13 mouse cellular contexts compared by ENCODE assay signal in genomic region chr13:108129070-108129469, GRCm38 (mm10). TPM values are rescaled to one million over a fixed set of nuclear protein-coding genes. Genes with fewer than 3 reads are reported as not detected.
DNase-seq lines count a peak whose midpoint lies in the region; ATAC-seq and TF ChIP-seq lines count a peak whose summit lies in the region.
"Had no signal": no experiment of that assay in that cellular context is flagged by ENCODE, and none has a peak within 500 bp of the region (broad histone marks: within the 10 kb centered on the region; RNA-seq: fewer than 3 reads in every experiment).

No protein-coding gene starts in this region.

- H3K4me2 ChIP-seq in lung, postnatal 0 days (replicated peaks; ENCODE audit: low read depth, low read length), result no peak overlapping the region
- H3K4me2 ChIP-seq: embryonic facial prominence, embryonic 15.5 days had no signal

- no peak overlapping the region for H3K9ac ChIP-seq in lung, postnatal 0 days (replicated peaks; ENCODE audit: low read depth)
- H3K9ac ChIP-seq: embryonic facial prominence, embryonic 15.5 days had no signal

- no peaks in the 10 kb centered on the region for H3K4me1 ChIP-seq in lung, postnatal 0 days (ENCODE audit: insufficient read depth, low read depth, low read length)
- H3K4me1 ChIP-seq: embryonic facial prominence, embryonic 15.5 days had no signal

- intact Hi-C loops in gastrocnemius, adult 2 months (cut with DNase I), result no loop called here
- intact Hi-C loops in gastrocnemius, postnatal 36 days (cut with DNase I), result no loop called here

- no peak for ATAC-seq in lung, postnatal 0 days

- TF ChIP-seq CTCF in gastrocnemius, adult 2 months (IDR thresholded peaks at IDR 0.05), result peak; percentile 19; the same call in 1 of the 2 replicates
- TF ChIP-seq CTCF in lung, postnatal 0 days (IDR thresholded peaks at IDR 0.05), result no peak
- no peak for TF ChIP-seq CTCF in brain, embryonic 14.5 days (IDR thresholded peaks at IDR 0.05; ENCODE audit: borderline replicate concordance, extremely low read depth, insufficient read depth, insufficient read length)

- H3K27ac ChIP-seq in gastrocnemius, adult 2 months, result no peak overlapping the region
- H3K27ac ChIP-seq in lung, postnatal 0 days (ENCODE audit: low read length), result no peak overlapping the region
- H3K27ac ChIP-seq: embryonic facial prominence, embryonic 15.5 days had no signal

- H3K4me3 ChIP-seq in gastrocnemius, adult 2 months, result peak overlapping the region; percentile 40
- H3K4me3 ChIP-seq in lung, postnatal 0 days (ENCODE audit: low read depth, low read length), result no peak overlapping the region
- H3K4me3 ChIP-seq: embryonic facial prominence, embryonic 15.5 days had no signal

- no peak for DNase-seq in gastrocnemius, adult 2 months
- DNase-seq in gastrocnemius, postnatal 36 days, result no peak
- DNase-seq in lung, postnatal 0 days (ENCODE audit: low spot score), result peak; percentile 52
- no peak for DNase-seq in lung, adult 18-20 months
- peak; percentile 33 for DNase-seq in brain, embryonic 14.5 days (ENCODE audit: low read depth)
- peak; percentile 33 for DNase-seq in retina, postnatal 1 day
- no peak for DNase-seq in kidney, adult 8-10 months
- no peak for DNase-seq in frontal cortex, postnatal 10 days (ENCODE audit: low spot score in 2 of 2)
- DNase-seq: adrenal gland, adult 8-10 months; cerebellum, adult 18-20 months; kidney, postnatal 14 days; lung, postnatal 14 days had no signal

- no peaks in the 10 kb centered on the region for H3K27me3 ChIP-seq in lung, postnatal 0 days (replicated peaks; ENCODE audit: insufficient read depth, low read length)
- H3K27me3 ChIP-seq: embryonic facial prominence, embryonic 15.5 days had no signal

- H3K36me3 ChIP-seq in lung, postnatal 0 days (ENCODE audit: insufficient read depth, low read length), result no peaks in the 10 kb centered on the region
- H3K36me3 ChIP-seq: embryonic facial prominence, embryonic 15.5 days had no signal

- TF ChIP-seq POLR2A in brain, embryonic 14.5 days (IDR thresholded peaks at IDR 0.05; ENCODE audit: borderline replicate concordance, extremely low read depth, insufficient read depth, insufficient read length, poor library complexity, severe bottlenecking), result no peak

- WGBS in lung, postnatal 0 days, result 45% methylated on average over 7 of the region's 7 CpGs

- TF ChIP-seq EP300 in lung, postnatal 0 days (IDR thresholded peaks at IDR 0.05), result no peak

- no peaks in the 10 kb centered on the region for H3K9me3 ChIP-seq in lung, postnatal 0 days (ENCODE audit: low read length)
- H3K9me3 ChIP-seq: embryonic facial prominence, embryonic 15.5 days had no signal

RNA-seq across cellular contexts. Expression of gene Ndufaf2, which starts 29.4 kb away (rescaled TPM):
- total RNA-seq in gastrocnemius, adult 2 months (2021), result 10 to 100 TPM; 13.4 to 20.2 TPM
- total RNA-seq in gastrocnemius, postnatal 36 days (2021), result 10 to 100 TPM; 13.3 to 17.3 TPM
- polyA plus RNA-seq in lung, postnatal 0 days (2015; fragmentation: Nextera tagmentation; extraction: Ambion mirVana), result 35.7 and 37.2 TPM in 2 replicates
- polyA plus RNA-seq in brain, embryonic 14.5 days (2012; rRNA removed), result 32.4 and 36.5 TPM in 2 replicates

RNA-seq across cellular contexts. Expression of gene Ercc8, which starts 29.5 kb away (rescaled TPM):
- 1 to 10 TPM; 5.4 to 6.0 TPM for total RNA-seq in gastrocnemius, adult 2 months (2021)
- total RNA-seq in gastrocnemius, postnatal 36 days (2021), result 1 to 10 TPM; 3.8 to 5.1 TPM
- polyA plus RNA-seq in lung, postnatal 0 days (2015; fragmentation: Nextera tagmentation; extraction: Ambion mirVana), result 8.3 and 9.0 TPM in 2 replicates
- polyA plus RNA-seq in brain, embryonic 14.5 days (2012; rRNA removed), result 24.3 and 26.5 TPM in 2 replicates

Comparison
In these comparisons a context has a peak if more than half of its experiments do, and no peak if none do; other contexts are left out.
1. DNase-seq: peak in lung, postnatal 0 days (single experiment), brain, embryonic 14.5 days (single experiment) and retina, postnatal 1 day (single experiment); none in gastrocnemius, adult 2 months (single experiment), gastrocnemius, postnatal 36 days (0 of 2), lung, adult 18-20 months (0 of 2), kidney, adult 8-10 months (0 of 2) and frontal cortex, postnatal 10 days (0 of 2).